Mouse (Mus musculus): ENCODE results near the gene Dgkg. TPM values are rescaled to one million over a fixed set of nuclear protein-coding genes. Genes with fewer than 3 reads are reported as not detected.

The Dgkg gene
- polyA plus RNA-seq (2012; rRNA removed) (0.22 and 0.28 TPM in 2 replicates), polyA plus RNA-seq (2014; fragmentation: Nextera tagmentation; extraction: Ambion mirVana) (0.46 and 0.80 TPM in 2 replicates)

DNA sequence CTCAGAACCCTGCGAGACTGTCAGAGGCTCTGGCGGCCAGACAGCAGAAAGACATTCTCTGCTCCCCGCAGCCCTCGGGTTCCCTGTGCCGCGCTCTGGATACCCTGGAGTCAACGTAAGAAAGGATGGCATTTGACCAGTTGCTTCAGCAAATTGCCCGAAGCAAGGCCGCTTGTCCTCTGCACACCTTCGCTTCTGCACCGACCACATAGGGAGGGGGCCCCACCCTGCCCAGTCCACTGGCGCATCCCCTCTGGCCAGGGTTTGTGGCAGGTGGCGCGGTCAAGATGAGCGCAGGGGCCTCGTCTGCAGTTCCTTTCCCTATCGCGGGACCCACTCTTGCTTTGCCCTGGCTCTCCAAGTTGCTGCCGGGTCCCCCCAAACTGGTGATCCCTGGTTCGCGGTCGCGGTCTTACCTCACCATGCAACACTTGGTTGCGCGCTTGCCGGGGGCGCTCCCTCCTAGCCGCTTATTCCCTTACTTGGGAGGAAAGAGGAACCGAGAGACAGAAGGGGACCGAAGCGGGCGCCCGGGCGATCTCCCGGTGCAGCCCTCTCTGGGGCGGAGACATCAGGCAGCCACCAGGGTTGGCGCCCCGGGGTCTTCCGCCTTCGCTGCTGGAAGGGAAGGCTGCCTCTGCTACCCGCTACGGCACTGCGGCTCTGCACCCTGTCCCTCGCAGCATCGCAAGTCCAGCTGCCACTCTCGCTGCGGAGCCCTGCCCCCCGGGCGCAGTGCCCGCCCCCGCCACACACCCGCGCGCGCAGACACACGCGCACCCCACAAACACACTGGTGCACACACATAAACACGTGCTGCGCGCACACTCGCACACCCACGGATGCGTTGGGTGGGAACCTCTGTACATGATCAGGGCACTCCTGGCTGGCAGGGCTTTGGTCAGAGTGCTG is at the start of gene Dgkg:
Gene Dgkg, minus strand, starts transcription at position 689 of the 912 bp plus-strand sequence.
- WGBS (ENCODE audit: insufficient replicate concordance): 2% methylated on average over 63 of the region's 63 CpGs
- TF ChIP-seq CTCF (IDR thresholded peaks at IDR 0.05; ENCODE audit: low read depth) (no peak), EP300 (IDR thresholded peaks at IDR 0.05; ENCODE audit: low read depth) (no peak)
- DNase-seq (ENCODE audit: low read depth in 3 of 3, low spot score in 3 of 3) (peak in 2 of 3 experiments; percentile 11 to 12), ATAC-seq (ENCODE audit: insufficient read depth) (no peak)
- Histone ChIP-seq H3K4me1 (replicated peaks; ENCODE audit: control insufficient read depth in 2 of 2, insufficient read depth in 2 of 2, low read length in 1 of 2) (no peaks in the 10 kb centered on the region), H3K36me3 (replicated peaks; ENCODE audit: control insufficient read depth, insufficient read depth, low read depth) (no peaks in the 10 kb centered on the region), H3K4me2 (ENCODE audit: low read depth) (peak within 1 kb of the TSS; percentile 9), H3K9me3 (ENCODE audit: control insufficient read depth, low read length) (no peaks in the 10 kb centered on the region), H3K27me3 (ENCODE audit: control insufficient read depth, insufficient read depth, low read length) (peaks cover 20% of the 10 kb centered on the region), H3K4me3 (ENCODE audit: insufficient read depth in 1 of 2, low read depth in 2 of 2, low read length in 2 of 2) (peak within 1 kb of the TSS; percentile 12 to 17), H3K27ac (no peak within 1 kb of the TSS), H3K9ac (replicated peaks) (no peak within 1 kb of the TSS)

DNA sequence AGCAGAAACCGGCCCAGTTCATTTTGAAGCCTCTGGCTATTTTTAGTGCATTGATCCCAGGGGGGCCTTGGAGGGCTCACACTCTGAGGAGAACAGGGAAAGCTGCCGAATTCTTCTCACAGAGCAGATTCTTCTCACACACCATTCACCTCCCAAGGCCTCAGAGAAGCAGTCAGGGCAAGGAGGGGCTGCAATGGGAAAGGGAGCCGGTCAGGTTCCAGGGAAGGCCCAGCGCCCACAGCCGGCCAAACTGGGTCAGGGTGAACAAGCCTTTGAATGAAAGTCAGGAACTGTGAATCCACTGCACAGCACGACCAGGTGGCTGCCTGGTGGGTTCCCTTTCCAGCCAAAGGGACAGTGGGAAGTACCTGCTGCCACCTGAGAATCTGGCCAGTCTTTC is 47.9 kb upstream of the Dgkg start:
- Histone ChIP-seq H3K9me3 (ENCODE audit: control insufficient read depth, low read length) (no peaks in the 10 kb centered on the region), H3K27me3 (ENCODE audit: control insufficient read depth, insufficient read depth, low read length) (no peaks in the 10 kb centered on the region), H3K9ac (replicated peaks) (no peak overlapping the region), H3K36me3 (replicated peaks; ENCODE audit: control insufficient read depth, insufficient read depth, low read depth) (no peaks in the 10 kb centered on the region), H3K27ac (no peak overlapping the region), H3K4me3 (ENCODE audit: insufficient read depth in 1 of 2, low read depth in 2 of 2, low read length in 2 of 2) (no peak overlapping the region), H3K4me1 (replicated peaks; ENCODE audit: control insufficient read depth in 2 of 2, insufficient read depth in 2 of 2, low read length in 1 of 2) (no peaks in the 10 kb centered on the region), H3K4me2 (ENCODE audit: low read depth) (no peak overlapping the region)
- no peak for ATAC-seq (ENCODE audit: insufficient read depth)
- WGBS (ENCODE audit: insufficient replicate concordance): 51% methylated on average over 6 of the region's 6 CpGs
- TF ChIP-seq EP300 (IDR thresholded peaks at IDR 0.05; ENCODE audit: low read depth) (no peak), CTCF (IDR thresholded peaks at IDR 0.05; ENCODE audit: low read depth) (no peak)
- DNase-seq (ENCODE audit: low read depth in 3 of 3, low spot score in 3 of 3): no peak

- no peak for TF ChIP-seq EP300 (IDR thresholded peaks at IDR 0.05; ENCODE audit: low read depth)
- no peak for TF ChIP-seq CTCF (IDR thresholded peaks at IDR 0.05; ENCODE audit: low read depth)
- no peak for ATAC-seq (ENCODE audit: insufficient read depth)
- Histone ChIP-seq H3K27ac (no peak overlapping the region), H3K4me3 (ENCODE audit: insufficient read depth in 1 of 2, low read depth in 2 of 2, low read length in 2 of 2) (no peak overlapping the region), H3K4me1 (replicated peaks; ENCODE audit: control insufficient read depth in 2 of 2, insufficient read depth in 2 of 2, low read length in 1 of 2) (no peaks in the 10 kb centered on the region), H3K36me3 (replicated peaks; ENCODE audit: control insufficient read depth, insufficient read depth, low read depth) (no peaks in the 10 kb centered on the region), H3K4me2 (ENCODE audit: low read depth) (no peak overlapping the region), H3K9ac (replicated peaks) (no peak overlapping the region), H3K9me3 (ENCODE audit: control insufficient read depth, low read length) (no peaks in the 10 kb centered on the region), H3K27me3 (ENCODE audit: control insufficient read depth, insufficient read depth, low read length) (no peaks in the 10 kb centered on the region)
- 57% methylated on average over 5 of the region's 5 CpGs for WGBS (ENCODE audit: insufficient replicate concordance)
- DNase-seq (ENCODE audit: low read depth in 3 of 3, low spot score in 3 of 3): no peak
Measured at GRCm38 (mm10) chr16:22704136-22704535, 47.1 kb upstream of the Dgkg start.

DNA sequence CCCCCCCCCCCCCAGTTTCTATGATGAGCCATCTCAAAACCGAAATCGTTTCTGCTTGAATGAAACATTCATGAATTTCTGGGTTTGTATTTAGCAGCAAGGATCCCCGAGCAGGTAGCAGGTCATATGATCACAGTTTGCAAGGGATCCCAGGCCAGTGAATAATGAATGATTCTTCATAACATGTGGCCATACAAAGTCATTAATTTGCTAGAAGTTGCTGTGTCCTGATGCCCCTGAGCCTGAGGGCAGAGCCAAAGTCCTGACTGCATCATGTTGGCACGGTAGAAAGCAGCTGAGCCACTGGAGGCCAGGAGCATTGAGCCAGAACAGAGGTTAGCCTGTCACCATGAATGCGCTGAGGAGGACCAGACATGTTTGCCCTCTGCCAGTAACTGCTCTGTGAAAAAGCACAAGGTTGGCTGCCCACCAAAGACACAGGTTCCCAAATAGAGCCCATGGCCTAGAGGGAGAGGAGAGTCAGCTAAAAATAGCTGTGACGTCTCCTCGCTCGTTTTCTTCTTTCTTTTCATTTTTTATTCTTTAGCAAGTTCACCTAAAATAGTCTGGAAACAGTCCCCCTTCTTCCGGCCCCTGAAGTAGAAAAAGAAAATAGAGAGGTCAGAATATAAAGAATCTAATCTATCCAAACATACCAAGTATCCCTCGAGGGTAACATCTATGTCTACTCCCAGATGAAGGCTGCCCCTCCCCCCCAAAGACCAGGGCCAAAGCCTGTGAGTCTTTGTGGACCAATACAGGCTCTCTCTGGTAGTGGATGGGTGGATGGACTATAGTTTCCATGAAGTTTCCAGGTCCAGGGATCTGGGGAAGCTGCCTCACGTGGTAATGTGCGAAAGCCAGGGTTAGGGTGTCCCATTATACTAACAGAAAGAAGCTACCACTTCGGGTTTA is 42.1 kb upstream of the Dgkg start:
- Histone ChIP-seq H3K4me2 (ENCODE audit: low read depth) (no peak overlapping the region), H3K9ac (replicated peaks) (no peak overlapping the region), H3K27me3 (ENCODE audit: control insufficient read depth, insufficient read depth, low read length) (no peaks in the 10 kb centered on the region), H3K9me3 (ENCODE audit: control insufficient read depth, low read length) (no peaks in the 10 kb centered on the region), H3K4me3 (ENCODE audit: insufficient read depth in 1 of 2, low read depth in 2 of 2, low read length in 2 of 2) (no peak overlapping the region), H3K4me1 (replicated peaks; ENCODE audit: control insufficient read depth in 2 of 2, insufficient read depth in 2 of 2, low read length in 1 of 2) (no peaks in the 10 kb centered on the region), H3K27ac (no peak overlapping the region), H3K36me3 (replicated peaks; ENCODE audit: control insufficient read depth, insufficient read depth, low read depth) (no peaks in the 10 kb centered on the region)
- TF ChIP-seq CTCF (IDR thresholded peaks at IDR 0.05; ENCODE audit: low read depth) (no peak), EP300 (IDR thresholded peaks at IDR 0.05; ENCODE audit: low read depth) (no peak)
- DNase-seq (ENCODE audit: low read depth in 3 of 3, low spot score in 3 of 3) (no peak), ATAC-seq (ENCODE audit: insufficient read depth) (no peak)
- WGBS (ENCODE audit: insufficient replicate concordance): 51% methylated on average over 13 of the region's 13 CpGs
